Mouse (Mus musculus) cerebellum, adult 2 months (tissue): Measurements from ENCODE around the gene Rcvrn. TPM values are rescaled to one million over a fixed set of nuclear protein-coding genes. Genes with fewer than 3 reads are reported as not detected.

Source experiments
- DNase-seq, 2 experiments: peaks; one replicate each; pipeline ENCODE4 v3.0.0; 2021
- H3K27ac ChIP-seq: fragments of 200-500 bp; 2 replicates; pipeline ENCODE4 v1.5.1; 2012; ENCODE audit warnings: low read length, control low read depth, inconsistent platforms; ENCODE audit not compliant: insufficient read depth
- H3K27me3 ChIP-seq: fragments of 200-500 bp; 2 replicates; pipeline ENCODE4 v1.6.1; 2012; ENCODE audit warnings: inconsistent platforms, mild to moderate bottlenecking, low read length, moderate library complexity; ENCODE audit not compliant: control insufficient read depth, insufficient read depth
- H3K4me1 ChIP-seq: fragments of 200-500 bp; 2 replicates; pipeline ENCODE4 v1.6.1; 2011; ENCODE audit warnings: low read length; ENCODE audit not compliant: control insufficient read depth, insufficient read depth
- H3K4me3 ChIP-seq: fragments of 200-500 bp; replicated peaks from 2 replicates; pipeline ENCODE3; 2011; ENCODE audit warnings: mild to moderate bottlenecking, low read depth, low read length, control low read depth; ENCODE audit not compliant: insufficient read depth
- CTCF ChIP-seq: fragments of 200-500 bp; IDR thresholded peaks from 2 replicates; pipeline ENCODE4 v1.5.1; 2011; ENCODE audit warnings: low read depth, mild to moderate bottlenecking, control low read depth, low read length, moderate library complexity, borderline replicate concordance; ENCODE audit not compliant: insufficient read depth
- POLR2A ChIP-seq: fragments of 200-500 bp; IDR thresholded peaks from 2 replicates; pipeline ENCODE4 v1.6.1; 2011; ENCODE audit warnings: low read length, control low read depth, borderline replicate concordance; ENCODE audit not compliant: insufficient read depth
- WGBS: fragments of 180-500 bp; shearing (Covaris S2); methylation state at CpG from one replicate; pipeline ENCODE4 v1.1.7; 2018; 5-methylcytosine and 5-hydroxymethylcytosine counted together
- polyA plus RNA-seq: library from polyadenylated mRNA; depleted of rRNA; stranded (reverse); fragments of >200 nt; gene quantifications from 2 replicates; pipeline ENCODE4 v1.2.3, GENCODE M21; 2012

Gene Rcvrn
- polyA plus RNA-seq, 1 experiment: 0.41 TPM

DNA sequence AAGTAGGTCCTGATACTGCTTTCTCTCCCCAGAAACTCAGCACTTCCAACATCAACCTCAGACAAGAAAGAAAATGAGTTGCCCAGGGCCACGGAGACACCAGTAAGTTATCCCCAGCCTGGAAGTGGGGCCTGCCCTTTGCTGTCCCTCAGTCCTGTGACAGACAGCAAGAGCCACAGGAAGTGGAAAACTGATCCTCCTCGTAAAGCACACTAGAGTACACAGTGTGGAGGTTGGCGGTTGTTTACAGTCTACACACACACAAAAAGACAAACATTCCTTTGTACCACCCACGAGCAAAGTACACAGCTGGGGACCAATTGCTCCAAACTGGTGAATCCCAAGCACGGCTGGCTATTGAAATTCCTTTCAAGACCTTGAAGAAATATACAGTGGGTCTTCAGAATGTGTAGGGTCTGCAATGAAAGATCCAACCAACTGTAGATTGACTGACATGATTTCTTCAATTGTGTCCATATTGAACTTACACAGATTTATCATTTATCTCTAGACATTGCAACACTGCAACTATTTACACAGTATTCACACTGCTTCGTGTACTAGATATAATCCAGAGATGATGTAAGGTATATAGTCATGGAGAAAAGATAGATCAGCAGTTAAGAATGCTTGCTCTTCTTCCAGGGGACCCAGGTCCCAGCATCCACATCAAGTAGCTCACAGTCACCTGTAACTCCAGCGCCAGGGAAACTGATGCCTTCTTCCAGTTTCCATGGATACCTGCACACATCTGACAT lies 27.5 kb downstream of the Rcvrn start:
- H3K27me3 ChIP-seq: no peaks in the 10 kb centered on the region
- no peaks in the 10 kb centered on the region for H3K4me1 ChIP-seq
- WGBS: 63% methylated on average over 7 of the region's 7 CpGs
- H3K4me3 ChIP-seq: no peak overlapping the region
- TF ChIP-seq CTCF (no peak), POLR2A (no peak)
- H3K27ac ChIP-seq: no peak overlapping the region
- DNase-seq: no peak

DNA sequence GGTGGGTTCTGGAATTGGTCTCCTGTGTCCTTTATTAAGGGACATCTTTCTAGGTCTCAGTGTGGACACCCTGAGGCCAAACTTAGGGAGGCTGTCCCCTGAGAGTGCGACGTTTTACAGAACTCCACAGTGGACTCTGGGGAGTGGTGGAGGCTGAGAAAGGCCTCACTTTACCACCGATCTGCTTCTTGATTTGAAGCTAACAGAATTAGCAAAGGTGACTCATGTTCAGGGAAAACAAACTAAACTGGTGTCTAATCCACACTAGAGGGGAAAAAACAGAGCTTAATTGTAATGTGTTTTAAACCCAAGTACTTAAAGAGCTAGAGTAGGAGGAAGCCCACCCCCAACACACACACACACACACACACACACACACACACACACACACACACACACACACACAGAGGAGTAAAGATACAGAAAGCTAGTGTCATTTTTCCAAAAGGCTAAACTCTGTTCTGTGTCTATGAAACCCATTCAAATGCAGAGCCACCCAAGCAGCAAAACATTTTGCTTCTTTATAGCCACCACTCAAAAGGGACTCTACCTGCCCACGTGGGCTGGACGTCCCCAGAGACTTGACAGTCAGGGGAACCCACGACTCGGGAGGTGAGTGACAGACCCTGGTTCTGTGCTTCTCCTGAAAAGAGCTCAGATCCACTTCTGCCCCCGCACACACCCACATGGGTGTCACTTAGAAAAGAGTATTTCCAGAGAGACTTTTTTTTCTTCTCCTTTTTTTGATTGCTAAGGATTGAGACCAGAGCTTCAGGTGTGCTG lies 28.3 kb downstream of the Rcvrn start:
- no peak overlapping the region for H3K4me3 ChIP-seq
- DNase-seq: no peak
- H3K4me1 ChIP-seq: no peaks in the 10 kb centered on the region
- TF ChIP-seq POLR2A: no peak
- TF ChIP-seq CTCF: no peak
- WGBS: 75% methylated on average over 8 of the region's 8 CpGs
- no peak overlapping the region for H3K27ac ChIP-seq
- no peaks in the 10 kb centered on the region for H3K27me3 ChIP-seq

DNA sequence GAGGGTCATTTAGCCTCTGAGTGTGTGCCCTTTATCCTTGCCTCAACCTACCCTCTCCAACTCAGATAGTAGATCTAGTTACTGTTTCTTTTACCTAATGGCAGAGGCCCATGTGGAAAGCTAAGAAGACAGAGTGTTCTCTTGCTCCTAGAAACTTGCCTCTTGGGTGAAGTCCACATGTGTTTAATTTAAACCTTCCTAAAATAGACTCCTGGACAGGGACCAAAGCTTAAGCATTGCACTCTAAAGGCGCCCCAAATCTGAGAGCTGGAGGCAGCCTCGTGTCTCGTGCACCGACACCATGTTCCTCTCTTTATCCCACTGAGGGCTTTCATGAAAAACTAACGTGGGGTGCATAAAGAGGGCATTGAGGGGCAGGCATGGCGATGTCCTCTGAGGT lies 32.0 kb downstream of the Rcvrn start:
- H3K27me3 ChIP-seq: no peaks in the 10 kb centered on the region
- no peaks in the 10 kb centered on the region for H3K4me1 ChIP-seq
- no peak for DNase-seq
- WGBS: 74% methylated on average over 6 of the region's 6 CpGs
- no peak for TF ChIP-seq POLR2A
- TF ChIP-seq CTCF: no peak
- no peak overlapping the region for H3K27ac ChIP-seq
- no peak overlapping the region for H3K4me3 ChIP-seq

DNA sequence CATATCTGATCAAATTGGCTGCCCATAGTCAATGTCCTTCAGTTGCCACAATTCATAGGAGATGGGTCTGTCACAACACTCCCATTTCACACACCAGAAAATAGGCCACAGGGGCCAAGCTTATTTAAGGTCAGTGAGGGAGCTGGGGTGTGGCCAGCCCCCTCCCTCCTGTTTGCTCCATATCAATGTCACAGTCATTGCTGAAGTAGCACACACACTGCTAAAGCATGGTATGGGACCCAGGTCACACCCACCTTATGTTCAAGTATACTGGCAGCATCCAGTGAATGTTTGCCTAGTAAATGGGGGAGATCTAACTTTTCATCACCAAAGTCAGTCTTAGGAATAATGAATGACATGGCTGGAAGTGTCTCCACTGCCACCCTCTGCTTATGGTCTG lies 33.6 kb downstream of the Rcvrn start:
- Histone ChIP-seq H3K27ac (no peak overlapping the region), H3K4me1 (no peaks in the 10 kb centered on the region), H3K27me3 (no peaks in the 10 kb centered on the region), H3K4me3 (no peak overlapping the region)
- no peak for DNase-seq
- no peak for TF ChIP-seq CTCF
- TF ChIP-seq POLR2A: no peak

DNA sequence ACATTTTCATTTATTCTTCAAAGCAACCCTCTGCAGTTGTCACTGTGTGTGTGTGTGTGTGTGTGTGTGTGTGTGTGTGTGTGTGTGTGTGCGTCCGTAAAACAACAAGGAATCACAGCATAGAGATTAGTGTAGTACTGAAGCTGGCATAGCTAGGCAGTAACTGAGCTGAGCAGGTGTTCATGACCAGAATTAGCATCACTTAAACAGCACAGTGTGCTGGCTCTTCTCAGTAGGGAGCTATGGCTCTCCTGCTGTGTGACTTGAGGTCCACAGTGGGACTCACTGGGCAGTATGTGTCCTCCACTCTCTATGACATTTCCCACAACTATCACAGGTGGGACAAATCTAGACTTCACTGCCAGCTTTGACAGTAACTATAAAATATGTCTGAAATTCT lies 35.9 kb downstream of the Rcvrn start:
- no peak for DNase-seq
- TF ChIP-seq POLR2A (no peak), CTCF (no peak)
- Histone ChIP-seq H3K4me1 (no peaks in the 10 kb centered on the region), H3K4me3 (no peak overlapping the region), H3K27me3 (no peaks in the 10 kb centered on the region), H3K27ac (no peak overlapping the region)
- WGBS: 97% methylated on average over 2 of the region's 2 CpGs

DNA sequence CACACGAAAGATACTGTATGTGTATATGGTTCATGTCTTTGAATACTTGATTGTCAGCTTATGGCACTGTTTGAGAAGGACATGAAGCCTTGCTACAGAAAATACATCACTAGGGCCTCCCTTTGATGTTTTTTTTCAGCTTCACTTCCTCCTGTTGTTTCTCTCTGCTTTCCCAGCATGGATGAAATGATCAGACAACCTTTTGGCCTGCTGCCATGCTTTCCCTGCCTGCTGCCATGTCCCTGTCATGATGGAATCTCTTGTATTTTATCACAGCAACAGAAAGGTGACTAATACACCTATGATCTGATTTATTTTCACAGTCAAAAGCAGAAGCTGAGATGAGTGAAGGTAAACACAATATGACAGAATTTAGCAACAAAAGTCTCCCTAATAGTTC lies 38.6 kb downstream of the Rcvrn start:
- no peak for DNase-seq
- no peak for TF ChIP-seq CTCF
- no peak for TF ChIP-seq POLR2A
- no peak overlapping the region for H3K27ac ChIP-seq
- H3K4me1 ChIP-seq: no peaks in the 10 kb centered on the region
- no peak overlapping the region for H3K4me3 ChIP-seq
- no peaks in the 10 kb centered on the region for H3K27me3 ChIP-seq
- WGBS: 47% methylated on average over 1 of the region's 1 CpGs

DNA sequence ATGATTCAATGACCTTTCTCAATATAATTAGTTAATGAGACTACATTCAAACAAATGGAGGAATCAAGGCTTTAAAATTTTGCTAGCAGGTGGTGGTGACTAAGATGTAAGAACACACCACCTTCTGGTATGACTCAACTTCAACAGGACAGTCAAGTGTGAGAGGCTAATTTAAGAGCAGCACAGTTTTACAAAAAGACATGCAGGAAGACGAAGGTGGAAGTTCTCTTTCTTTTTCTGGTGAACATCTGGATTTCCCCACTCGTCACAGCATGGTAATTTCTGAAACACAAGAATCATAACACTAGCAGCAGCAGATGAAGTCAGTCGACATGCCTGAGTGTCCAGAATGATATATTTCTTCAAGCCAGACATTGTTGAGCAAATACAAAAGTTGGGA lies 39.5 kb downstream of the Rcvrn start:
- Histone ChIP-seq H3K4me3 (no peak overlapping the region), H3K27ac (no peak overlapping the region), H3K4me1 (no peaks in the 10 kb centered on the region), H3K27me3 (no peaks in the 10 kb centered on the region)
- TF ChIP-seq CTCF (no peak), POLR2A (no peak)
- 79% methylated on average over 3 of the region's 3 CpGs for WGBS
- DNase-seq: no peak

DNA sequence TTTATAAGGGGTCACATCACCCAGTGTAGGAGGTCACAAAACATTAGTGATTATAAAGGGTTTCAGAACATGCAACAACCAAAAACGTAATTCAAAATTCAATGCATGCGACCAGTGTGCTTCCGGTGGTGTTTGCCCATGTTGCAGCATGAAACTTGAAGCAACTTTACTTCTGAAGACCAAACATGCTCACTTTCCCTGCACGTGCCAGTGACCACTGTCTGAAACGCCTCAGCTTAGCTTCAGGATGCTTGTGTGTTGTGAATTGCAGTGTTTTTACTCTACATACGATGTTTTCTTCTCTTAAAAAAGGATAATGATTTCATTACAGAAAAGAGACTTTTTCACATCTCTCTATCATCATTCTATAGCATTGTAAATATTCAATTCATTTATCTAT lies 43.2 kb downstream of the Rcvrn start:
- no peaks in the 10 kb centered on the region for H3K4me1 ChIP-seq
- WGBS: 89% methylated on average over 6 of the region's 6 CpGs
- TF ChIP-seq POLR2A (no peak), CTCF (no peak)
- no peak overlapping the region for H3K4me3 ChIP-seq
- H3K27ac ChIP-seq: no peak overlapping the region
- no peak for DNase-seq
- no peaks in the 10 kb centered on the region for H3K27me3 ChIP-seq
